In genomic region chr6:35169250-35169649, GRCm38 (mm10) we compare ENCODE assay signal across 24 mouse cellular contexts. TPM values are rescaled to one million over a fixed set of nuclear protein-coding genes. Genes with fewer than 3 reads are reported as not detected.
DNase-seq lines count a peak whose midpoint lies in the region; ATAC-seq lines count a peak whose summit lies in the region.
"Had no signal": no experiment of that assay in that cellular context is flagged by ENCODE, and none has a peak within 500 bp of the region (broad histone marks: within the 10 kb centered on the region; RNA-seq: fewer than 3 reads in every experiment).

No protein-coding gene starts in this region.

- no peaks in the 10 kb centered on the region for H3K36me3 ChIP-seq in liver, embryonic 12.5 days
- H3K36me3 ChIP-seq in liver, embryonic 11.5 days (ENCODE audit: control insufficient read depth, insufficient read depth, low read length), result no peaks in the 10 kb centered on the region
- H3K36me3 ChIP-seq: embryonic facial prominence, embryonic 13.5 days; forebrain, embryonic 12.5 days; liver, embryonic 15.5 days; midbrain, embryonic 15.5 days; neural tube, embryonic 13.5 days had no signal

- H3K4me3 ChIP-seq in liver, embryonic 12.5 days, result no peak overlapping the region
- H3K4me3 ChIP-seq in liver, embryonic 11.5 days (ENCODE audit: low read depth, low read length), result no peak overlapping the region
- H3K4me3 ChIP-seq: embryonic facial prominence, embryonic 13.5 days; erythroblast, embryonic 14.5 days; forebrain, embryonic 12.5 days; liver, embryonic 15.5 days; midbrain, embryonic 15.5 days; neural tube, embryonic 13.5 days had no signal

- no peak for DNase-seq in liver, embryonic 11.5 days (ENCODE audit: low spot score)
- DNase-seq in kidney, adult 9 months, result peak; percentile 33
- peak; percentile 18 to 20 for DNase-seq in kidney, postnatal 36 days
- DNase-seq in yolk sac, embryonic 10.5 days (ENCODE audit: low spot score), result peak; percentile 87
- DNase-seq in spleen, postnatal 4 days (ENCODE audit: low spot score in 2 of 2), result no peak
- no peak for DNase-seq in cerebellum, adult 9-11 months
- DNase-seq: adrenal gland, adult 8-10 months; cerebellum, adult 18-20 months; cerebellum, postnatal 25 days; embryo, embryonic 11 days; left cerebral cortex, postnatal 4 days; right cerebral cortex, adult 18-20 months; right cerebral cortex, postnatal 4 days had no signal

- no peak overlapping the region for H3K9ac ChIP-seq in liver, embryonic 12.5 days
- H3K9ac ChIP-seq in liver, embryonic 11.5 days (ENCODE audit: low read depth, low read length), result no peak overlapping the region
- H3K9ac ChIP-seq: embryonic facial prominence, embryonic 13.5 days; forebrain, embryonic 12.5 days; liver, embryonic 15.5 days; midbrain, embryonic 15.5 days; neural tube, embryonic 13.5 days had no signal

- H3K4me1 ChIP-seq in liver, embryonic 12.5 days, result no peaks in the 10 kb centered on the region
- no peaks in the 10 kb centered on the region for H3K4me1 ChIP-seq in liver, embryonic 11.5 days (replicated peaks; ENCODE audit: control insufficient read depth, insufficient read depth, low read length)
- H3K4me1 ChIP-seq: embryonic facial prominence, embryonic 13.5 days; forebrain, embryonic 12.5 days; liver, embryonic 15.5 days; midbrain, embryonic 15.5 days; neural tube, embryonic 13.5 days had no signal

- no peaks in the 10 kb centered on the region for H3K27me3 ChIP-seq in liver, embryonic 12.5 days (replicated peaks)
- H3K27me3 ChIP-seq in liver, embryonic 11.5 days (replicated peaks; ENCODE audit: control insufficient read depth, insufficient read depth, low read length), result no peaks in the 10 kb centered on the region
- H3K27me3 ChIP-seq: embryonic facial prominence, embryonic 13.5 days; forebrain, embryonic 12.5 days; liver, embryonic 15.5 days; midbrain, embryonic 15.5 days; neural tube, embryonic 13.5 days had no signal

- no peaks in the 10 kb centered on the region for H3K9me3 ChIP-seq in liver, embryonic 12.5 days (replicated peaks)
- no peaks in the 10 kb centered on the region for H3K9me3 ChIP-seq in liver, embryonic 11.5 days (ENCODE audit: control insufficient read depth, low read length)
- H3K9me3 ChIP-seq: embryonic facial prominence, embryonic 13.5 days; forebrain, embryonic 12.5 days; liver, embryonic 15.5 days; midbrain, embryonic 15.5 days; neural tube, embryonic 13.5 days had no signal

- no peak overlapping the region for H3K4me2 ChIP-seq in liver, embryonic 12.5 days
- H3K4me2 ChIP-seq in liver, embryonic 11.5 days, result no peak overlapping the region
- H3K4me2 ChIP-seq: embryonic facial prominence, embryonic 13.5 days; forebrain, embryonic 12.5 days; liver, embryonic 15.5 days; midbrain, embryonic 15.5 days; neural tube, embryonic 13.5 days had no signal

- ATAC-seq in liver, embryonic 12.5 days, result 0 out of 2 replicates have a peak, but pooled peaks have one; percentile 30
- ATAC-seq in liver, embryonic 11.5 days (replicated peaks; ENCODE audit: low FRiP score), result no peak
- ATAC-seq: activated CD4-positive, CD25-positive, alpha-beta regulatory T cell, adult 4 months; hindbrain, embryonic 16.5 days; lung, postnatal 0 days; midbrain, embryonic 15.5 days had no signal

- no peak overlapping the region for H3K27ac ChIP-seq in liver, embryonic 12.5 days
- no peak overlapping the region for H3K27ac ChIP-seq in liver, embryonic 11.5 days (ENCODE audit: low read depth, low read length)
- H3K27ac ChIP-seq: embryonic facial prominence, embryonic 13.5 days; forebrain, embryonic 12.5 days; liver, embryonic 15.5 days; macrophage; midbrain, embryonic 15.5 days; neural tube, embryonic 13.5 days had no signal

- 48% methylated on average over 4 of the region's 4 CpGs for WGBS in liver, embryonic 12.5 days (ENCODE audit: insufficient replicate concordance)
- 52% methylated on average over 4 of the region's 4 CpGs for WGBS in liver, embryonic 11.5 days

RNA-seq across cellular contexts. Expression of gene Nup205, which starts 8.0 kb away (rescaled TPM):
- polyA plus RNA-seq in liver, embryonic 12.5 days (2016; fragmentation: Nextera tagmentation; extraction: Ambion mirVana), result 36.5 and 40.4 TPM in 2 replicates
- polyA plus RNA-seq in liver, embryonic 11.5 days (2014; fragmentation: Nextera tagmentation; extraction: Ambion mirVana), result 63.0 and 74.0 TPM in 2 replicates

RNA-seq across cellular contexts. Expression of gene Cnot4, which starts 35.7 kb away (rescaled TPM):
- polyA plus RNA-seq in liver, embryonic 12.5 days (2016; fragmentation: Nextera tagmentation; extraction: Ambion mirVana), result 15.1 and 15.2 TPM in 2 replicates
- 25.0 and 26.3 TPM in 2 replicates for polyA plus RNA-seq in liver, embryonic 11.5 days (2014; fragmentation: Nextera tagmentation; extraction: Ambion mirVana)

Comparison
In these comparisons a context has a peak if more than half of its experiments do, and no peak if none do; other contexts are left out.
1. DNase-seq: peak in kidney, adult 9 months (single experiment), kidney, postnatal 36 days (2 of 2) and yolk sac, embryonic 10.5 days (single experiment); none in liver, embryonic 11.5 days (single experiment), spleen, postnatal 4 days (0 of 2) and cerebellum, adult 9-11 months (single experiment).